Mouse (Mus musculus) cerebellum, adult 11-12 months (tissue): ENCODE results near the gene Cyp4f40.
"Not testable (repeated sequence)": the region's sequence is repeated elsewhere in the genome, so short reads cannot be mapped to it uniquely, and the experiment has no call there.

ENCODE experiments used
- DNase-seq: peaks from one replicate; pipeline ENCODE4 v3.0.0; 2022

Cyp4f40 gene

GRCm38 (mm10) chr17:32722151-32722550 lies 63.5 kb downstream of the Cyp4f40 start:
- not testable (repeated sequence) for DNase-seq

- DNase-seq, result no peak
Observed at GRCm38 (mm10) chr17:32722771-32723170, 64.1 kb downstream of the Cyp4f40 start.

- not testable (repeated sequence) for DNase-seq
Observed at GRCm38 (mm10) chr17:32726360-32726759, 67.7 kb downstream of the Cyp4f40 start.
